Mouse (Mus musculus) erythroblast, embryonic 14.5 days (primary cell): ENCODE results near the gene Lyrm7.

Experiments used
- GATA1 ChIP-seq: IDR thresholded peaks from 2 replicates; pipeline ENCODE4 v1.6.1; 2012; ENCODE audit warnings: low read length, inconsistent platforms, mixed read lengths
- TAL1 ChIP-seq: IDR thresholded peaks from 3 replicates; pipeline ENCODE4 v1.6.1; 2012; ENCODE audit warnings: low read length, inconsistent platforms, mixed read lengths

GRCm38 (mm10) chr11:54865330-54866085 lies 4.8 kb upstream of the Lyrm7 start:
- no peak for TF ChIP-seq GATA1
- no peak for TF ChIP-seq TAL1
